Mouse (Mus musculus) bone marrow macrophage, adult 2 months (primary cell): ENCODE results near the gene Prrg1. TPM values are rescaled to one million over a fixed set of nuclear protein-coding genes. Genes with fewer than 3 reads are reported as not detected.
"Not testable (repeated sequence)": the region's sequence is repeated elsewhere in the genome, so short reads cannot be mapped to it uniquely, and the experiment has no call there.

Experiments used
- H3K27ac ChIP-seq: 2 replicates; pipeline ENCODE4 v1.5.1; 2012; ENCODE audit warnings: low read depth, low read length; ENCODE audit not compliant: insufficient read depth
- H3K4me1 ChIP-seq: 2 replicates; pipeline ENCODE4 v1.6.1; 2012; ENCODE audit warnings: low read length; ENCODE audit not compliant: control insufficient read depth, insufficient read depth
- H3K4me3 ChIP-seq: 2 replicates; pipeline ENCODE4 v1.5.1; 2012; ENCODE audit warnings: mild to moderate bottlenecking, low read length, moderate library complexity; ENCODE audit not compliant: insufficient read depth
- CTCF ChIP-seq: IDR thresholded peaks from 2 replicates; pipeline ENCODE4 v1.5.1; 2012; ENCODE audit warnings: low read depth, mild to moderate bottlenecking, low read length, moderate library complexity
- POLR2A ChIP-seq: IDR thresholded peaks from 2 replicates; pipeline ENCODE4 v1.6.1; 2012; ENCODE audit warnings: mild to moderate bottlenecking, low read depth, low read length, borderline replicate concordance
- polyA plus RNA-seq: library from polyadenylated mRNA; stranded (reverse); fragments of >200 nt; gene quantifications from 2 replicates; pipeline ENCODE4 v1.2.4, GENCODE M21; 2012; ENCODE audit not compliant: missing spikeins, insufficient read depth, insufficient read length

Prrg1 gene
- polyA plus RNA-seq, 1 experiment = 4.5 TPM

DNA sequence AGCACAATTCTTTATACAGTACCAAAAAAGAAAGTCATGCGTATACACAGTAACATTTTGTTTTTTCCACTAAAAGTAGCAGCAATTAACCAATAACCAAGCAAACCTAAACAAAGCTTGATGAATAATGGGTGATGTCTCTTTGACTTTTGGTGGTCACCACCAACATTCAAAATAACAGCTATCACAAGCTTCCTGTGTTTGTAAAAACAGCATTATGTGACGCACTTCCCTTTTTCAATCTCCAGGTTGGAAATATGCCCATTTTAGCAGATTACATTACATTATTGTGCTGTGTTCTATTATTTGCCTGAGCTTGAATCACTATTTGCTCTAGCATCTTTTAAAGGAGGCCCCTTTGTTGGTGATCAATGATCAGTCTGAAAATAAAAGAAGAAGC, 65.4 kb downstream of the Prrg1 start:
- no peak overlapping the region for H3K27ac ChIP-seq
- no peak for TF ChIP-seq CTCF
- TF ChIP-seq POLR2A = no peak
- H3K4me3 ChIP-seq = no peak overlapping the region
- H3K4me1 ChIP-seq = peaks cover 3% of the 10 kb centered on the region

- H3K4me1 ChIP-seq = no peaks in the 10 kb centered on the region
- H3K4me3 ChIP-seq = no peak overlapping the region
- H3K27ac ChIP-seq = peak overlapping the region; percentile 70
- TF ChIP-seq POLR2A (no peak), CTCF (no peak)
These were observed 100.7 kb downstream of the Prrg1 start for GRCm38 (mm10) chrX:78482987-78483386.

DNA sequence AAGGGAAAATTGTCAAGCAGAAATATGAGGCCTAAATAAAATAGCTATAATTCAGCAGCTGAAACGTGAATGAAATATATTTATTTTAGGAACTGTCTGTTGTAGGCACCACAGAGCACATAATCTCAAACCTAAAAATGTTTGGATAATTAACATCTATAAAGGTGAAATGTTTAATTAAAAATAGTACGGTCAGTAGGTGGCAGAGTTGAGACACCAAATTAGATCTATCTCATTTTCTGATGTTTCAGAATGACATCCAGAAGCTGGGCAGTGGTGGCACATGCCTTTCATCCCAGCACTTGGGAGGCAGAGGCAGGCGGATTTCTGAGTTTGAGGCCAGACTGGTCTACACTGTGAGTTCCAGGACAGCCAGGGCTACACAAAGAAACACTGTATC, 104.0 kb downstream of the Prrg1 start:
- Histone ChIP-seq H3K27ac (no peak overlapping the region), H3K4me3 (no peak overlapping the region), H3K4me1 (no peaks in the 10 kb centered on the region)
- TF ChIP-seq POLR2A (no peak), CTCF (no peak)

DNA sequence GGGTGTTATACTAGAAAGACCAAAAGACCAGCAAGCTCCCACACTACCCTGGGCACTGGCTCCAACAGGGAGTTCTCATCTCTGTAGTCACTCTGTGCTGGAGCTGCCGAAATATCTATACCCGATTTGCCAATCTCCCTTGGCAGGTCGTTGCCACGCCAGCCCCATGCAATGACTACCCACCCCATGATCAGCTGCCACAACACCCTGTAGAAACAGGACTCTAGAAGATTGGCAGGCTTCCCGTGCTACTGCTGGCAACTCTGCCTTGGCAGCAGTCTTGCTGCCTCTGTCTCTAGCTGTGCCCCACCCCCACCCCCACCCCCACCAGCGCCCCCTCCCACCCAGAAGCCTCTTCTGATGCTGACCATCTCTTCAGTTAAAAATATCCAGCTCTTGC, 149.3 kb downstream of the Prrg1 start:
- TF ChIP-seq POLR2A (no peak), CTCF (no peak)
- Histone ChIP-seq H3K4me3 (no peak overlapping the region), H3K4me1 (no peaks in the 10 kb centered on the region), H3K27ac (no peak overlapping the region)

- H3K4me1 ChIP-seq, H3K4me3 ChIP-seq, H3K27ac ChIP-seq: not testable (repeated sequence)
These were observed 180.3 kb downstream of the Prrg1 start for GRCm38 (mm10) chrX:78403346-78403745.

Other genes starting within 250 kb of the Prrg1 start
- not detected in 2 replicates for gene 4930480E11Rik, start 214.3 kb downstream of the Prrg1 start, polyA plus RNA-seq
- gene Fam47c, start 153.9 kb upstream of the Prrg1 start, polyA plus RNA-seq = not detected in 2 replicates